Mouse (Mus musculus) CH12F3 (cell line): Measurements from ENCODE around the gene Rbm4.
"Not testable (repeated sequence)": the region's sequence is repeated elsewhere in the genome, so short reads cannot be mapped to it uniquely, and the experiment has no call there.

Source experiments
- in situ Hi-C: fragments of 300-500 bp; cut with MboI; formaldehyde crosslinking; loops from 2 replicates; pipeline ENCODE4 v1.14.3; 2020; ENCODE audit warnings: low sequenced_read_pairs

The Rbm4 gene

GRCm38 (mm10) chr19:4799083-4799482, 5.4 kb upstream of the Rbm4 start:
- in situ Hi-C loops = no loop called here

- in situ Hi-C loops = no loop called here
Observed at GRCm38 (mm10) chr19:4797846-4798245, 4.1 kb upstream of the Rbm4 start.

GRCm38 (mm10) chr19:4795929-4796328, 2.2 kb upstream of the Rbm4 start:
- in situ Hi-C loops = no loop called here

GRCm38 (mm10) chr19:4793281-4793830, 345 bp downstream of the Rbm4 start:
- in situ Hi-C loops = no loop called here

- in situ Hi-C loops = no loop called here
Observed at GRCm38 (mm10) chr19:4786313-4786712, 7.4 kb downstream of the Rbm4 start.

GRCm38 (mm10) chr19:4785206-4785605, 8.5 kb downstream of the Rbm4 start:
- in situ Hi-C loops = no loop called here

GRCm38 (mm10) chr19:4782891-4783290, 10.8 kb downstream of the Rbm4 start:
- in situ Hi-C loops = no loop called here

GRCm38 (mm10) chr19:4772785-4773184, 20.9 kb downstream of the Rbm4 start:
- in situ Hi-C loops = no loop called here

GRCm38 (mm10) chr19:4767507-4768148, 26.1 kb downstream of the Rbm4 start:
- in situ Hi-C loops = no loop called here

GRCm38 (mm10) chr19:4762876-4763275, 30.8 kb downstream of the Rbm4 start:
- in situ Hi-C loops = no loop called here

- in situ Hi-C loops = not testable (repeated sequence)
Observed at GRCm38 (mm10) chr19:4760544-4760943, 33.2 kb downstream of the Rbm4 start.

- in situ Hi-C loops = no loop called here
Observed at GRCm38 (mm10) chr19:4756921-4757320, 36.8 kb downstream of the Rbm4 start.

GRCm38 (mm10) chr19:4756193-4756911, 37.3 kb downstream of the Rbm4 start, which contains the start of gene Rbm4b:
Gene Rbm4b, plus strand, starts transcription at chr19:4756497.
- in situ Hi-C loops = no loop called here

- in situ Hi-C loops = no loop called here
Observed at GRCm38 (mm10) chr19:4755565-4756192, 38.0 kb downstream of the Rbm4 start.

- in situ Hi-C loops = loop anchor here (10.0 kb wide), 2 partner anchors 115 to 255 kb away; partner anchors contain the start of gene 2010003K11Rik
Observed at GRCm38 (mm10) chr19:4749975-4750374, 43.7 kb downstream of the Rbm4 start.

- in situ Hi-C loops = loop anchor here (10.0 kb wide), 2 partner anchors 114 to 254 kb away; partner anchors contain the start of gene 2010003K11Rik
Observed at GRCm38 (mm10) chr19:4748493-4748892, 45.2 kb downstream of the Rbm4 start.

- in situ Hi-C loops = loop anchor here (10.0 kb wide), 2 partner anchors 113 to 253 kb away; partner anchors contain the start of gene 2010003K11Rik
Observed at GRCm38 (mm10) chr19:4747631-4748312, 45.9 kb downstream of the Rbm4 start.

- in situ Hi-C loops = loop anchor here (10.0 kb wide), 2 partner anchors 112 to 252 kb away; partner anchors contain the start of gene 2010003K11Rik
Observed at GRCm38 (mm10) chr19:4746611-4747010, 47.1 kb downstream of the Rbm4 start.

- in situ Hi-C loops = loop anchor here (10.0 kb wide), 2 partner anchors 111 to 251 kb away; partner anchors contain the start of gene 2010003K11Rik
Observed at GRCm38 (mm10) chr19:4745681-4746080, 48.0 kb downstream of the Rbm4 start.

GRCm38 (mm10) chr19:4745057-4745456, 48.6 kb downstream of the Rbm4 start:
- in situ Hi-C loops = loop anchor here (10.0 kb wide), 2 partner anchors 110 to 250 kb away; partner anchors contain the start of gene 2010003K11Rik
